Mouse (Mus musculus): ENCODE data around the gene Plac9a.

The Plac9a gene

DNA sequence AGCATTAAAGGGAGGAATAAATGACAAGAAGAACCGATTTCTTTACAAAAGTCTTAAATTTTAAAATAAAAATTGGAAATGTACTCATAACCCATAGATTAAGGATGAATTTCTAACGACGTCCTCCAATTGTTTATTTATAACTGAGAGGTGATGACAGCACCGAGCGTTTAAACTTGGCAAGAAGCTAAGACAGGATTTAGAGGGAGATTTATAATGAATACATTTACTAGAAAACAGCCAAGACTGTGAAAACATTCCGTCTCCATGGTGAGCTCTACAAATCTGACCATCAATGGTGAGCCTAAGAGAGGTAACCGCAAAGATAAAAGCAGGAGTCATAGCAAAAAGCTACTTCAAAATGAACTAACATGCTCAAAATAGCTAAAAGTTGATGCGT, 64.5 kb downstream of the Plac9a start:
- no peak for DNase-seq (ENCODE audit: low spot score)

Data from embryo, embryonic 10.5 days (tissue).